Mouse (Mus musculus) mesoderm, embryonic 11.5 days (tissue): Measurements from ENCODE around the gene Ciita.

ENCODE experiments used
- DNase-seq: peaks from one replicate; pipeline ENCODE4 v3.0.0-alpha.2; 2012; ENCODE audit warnings: low read depth, low spot score

Ciita gene

DNA sequence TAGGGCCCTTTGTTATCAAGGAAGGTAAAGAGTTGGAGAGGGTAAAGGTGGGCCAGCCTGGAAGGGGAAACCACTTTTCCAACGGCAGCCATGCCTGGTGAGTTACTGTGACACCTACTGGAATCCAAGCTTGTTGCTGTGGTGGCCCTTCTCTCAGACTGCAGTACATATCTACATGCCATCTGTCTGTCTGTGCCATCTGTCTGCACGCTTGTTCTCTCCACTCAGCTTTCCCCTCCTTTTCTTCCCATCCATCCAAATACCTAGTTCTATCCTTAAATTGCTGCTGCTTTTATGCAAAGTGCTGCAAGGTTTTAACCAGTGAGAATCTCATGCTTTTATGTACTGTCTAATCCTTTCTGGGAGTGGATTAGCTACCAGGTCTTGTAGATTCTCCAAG, 69.7 kb downstream of the Ciita start:
- no peak for DNase-seq

DNA sequence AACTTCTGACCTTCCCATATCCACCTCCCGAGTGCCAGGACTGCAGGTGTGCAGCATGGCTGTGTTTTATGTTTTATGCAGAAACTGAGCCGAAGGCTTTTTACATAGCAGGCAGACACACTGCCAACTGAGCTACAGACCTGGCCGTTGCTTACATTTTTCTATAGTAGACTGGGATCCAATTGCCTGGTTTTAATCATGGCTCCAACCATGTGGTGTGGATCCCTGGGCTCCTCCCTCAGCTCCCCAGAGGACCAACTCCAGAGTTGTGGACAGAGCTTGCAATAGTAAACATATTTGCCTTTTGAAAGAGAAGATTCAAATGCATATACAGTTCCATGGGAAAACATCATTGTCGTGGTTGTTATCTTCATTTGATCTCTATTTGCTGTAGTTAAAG, 71.7 kb downstream of the Ciita start:
- DNase-seq, result no peak

DNA sequence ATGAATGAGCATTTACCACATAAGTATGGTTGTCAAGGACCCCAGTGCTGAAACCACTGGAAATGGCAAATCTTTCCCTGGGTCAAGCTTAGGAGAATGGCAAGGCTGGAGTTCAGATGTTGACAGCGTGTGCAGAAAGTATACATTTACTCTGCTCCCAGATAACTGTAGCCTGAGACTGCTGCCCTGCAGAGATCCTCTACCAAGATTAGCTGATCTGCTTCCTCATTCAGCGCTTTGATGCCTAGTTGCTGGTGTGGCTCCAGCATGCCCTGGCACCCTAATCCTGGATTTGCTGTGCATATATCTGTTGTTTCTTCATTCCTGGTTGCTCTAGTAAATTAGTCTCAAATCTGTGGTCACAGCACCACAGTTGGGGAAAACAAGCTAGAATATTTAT, 74.0 kb downstream of the Ciita start:
- DNase-seq, result no peak

DNA sequence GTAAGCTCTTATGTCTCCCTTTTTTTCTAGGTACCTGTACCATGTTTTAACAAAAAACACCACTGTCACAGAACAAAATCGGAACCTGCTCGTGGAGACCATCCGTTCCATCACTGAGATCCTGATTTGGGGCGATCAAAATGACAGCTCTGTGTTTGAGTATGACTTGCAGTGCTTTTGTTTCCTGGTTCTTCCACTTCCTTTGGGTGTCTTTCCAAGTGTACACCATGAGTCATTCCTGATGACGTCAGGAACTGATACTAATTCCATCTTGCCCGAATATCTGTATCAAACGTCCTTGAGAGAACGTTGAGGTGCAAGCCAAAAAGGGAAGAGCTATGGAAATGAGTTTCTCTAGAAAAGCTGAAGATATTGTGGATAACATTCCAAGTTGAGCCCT, 80.1 kb downstream of the Ciita start:
- no peak for DNase-seq

DNA sequence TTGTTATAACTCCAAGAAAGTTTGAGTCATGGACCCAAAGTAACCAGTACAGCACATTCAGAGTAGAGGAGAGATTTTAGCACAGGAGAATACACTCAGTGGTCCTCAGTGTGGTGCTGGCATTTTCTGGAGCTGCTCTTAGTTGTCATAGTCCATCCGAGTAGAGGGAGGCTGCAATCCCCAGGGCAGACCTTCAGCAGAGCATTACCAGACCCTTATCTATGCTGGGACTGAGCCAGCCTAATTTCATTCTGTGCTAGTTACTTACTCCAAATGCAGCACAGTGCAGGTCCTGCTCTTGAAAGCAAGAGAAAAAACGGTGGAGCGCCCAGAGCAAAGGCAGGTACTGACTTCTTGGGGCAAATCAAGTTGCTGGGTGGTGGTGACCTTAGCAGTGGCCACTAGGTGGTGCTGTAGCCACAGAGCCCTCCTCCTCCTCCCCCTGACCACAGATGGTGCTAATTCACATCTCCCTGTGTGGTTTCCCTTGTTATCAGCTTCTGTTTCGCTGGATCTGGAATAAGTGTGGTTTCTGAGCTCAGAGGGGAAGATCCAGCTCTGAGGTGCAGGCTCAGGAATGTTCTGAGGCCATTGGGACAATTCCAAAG, 85.5 kb downstream of the Ciita start:
- peak; percentile 81 for DNase-seq

DNA sequence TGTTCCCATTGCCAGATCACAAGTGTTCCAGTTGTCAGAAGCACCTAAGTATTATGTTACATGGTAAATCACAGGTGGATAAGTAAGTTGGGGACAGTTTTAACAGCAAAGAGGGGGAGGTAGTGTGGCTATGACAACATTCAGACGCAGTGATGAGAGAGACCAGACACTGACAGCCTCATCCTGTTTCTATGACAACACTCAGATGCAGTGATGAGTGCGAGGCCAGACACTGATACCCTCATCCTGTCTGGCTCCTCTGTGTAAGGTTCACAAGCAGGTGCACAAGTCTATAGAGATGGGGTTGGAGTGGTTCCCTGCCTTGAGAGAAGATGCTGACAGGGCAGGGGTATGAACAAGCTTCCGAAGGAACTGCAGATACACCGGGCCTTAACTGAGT, 87.3 kb downstream of the Ciita start:
- DNase-seq, result no peak

DNA sequence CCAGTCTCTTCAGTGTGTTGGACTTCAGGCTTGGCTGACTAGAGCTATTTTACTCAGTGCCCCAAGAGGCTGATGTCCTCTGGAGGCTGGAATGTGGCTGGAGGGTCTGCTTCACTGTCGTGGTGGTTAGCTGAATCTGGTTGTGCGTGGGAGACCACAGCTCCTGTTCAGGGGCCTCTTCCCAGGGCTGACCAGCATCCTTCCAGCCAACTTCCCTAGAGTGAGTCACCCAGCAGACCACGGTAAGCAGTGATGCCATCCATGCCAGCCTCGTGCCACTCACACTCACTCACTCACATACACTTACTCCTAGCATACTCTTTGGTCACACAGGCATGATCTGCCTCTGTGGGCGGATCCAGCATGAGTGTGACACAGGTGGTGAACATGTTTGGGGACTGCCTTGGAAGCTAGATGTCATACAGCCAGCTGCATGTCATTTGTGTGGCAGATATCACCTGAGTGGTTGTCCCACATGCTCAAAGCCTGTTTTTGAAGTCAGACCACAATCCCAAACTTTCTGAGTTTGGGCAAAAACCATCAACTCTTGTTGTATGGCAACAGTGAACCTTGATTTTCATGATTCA, 90.0 kb downstream of the Ciita start:
- DNase-seq, result no peak

DNA sequence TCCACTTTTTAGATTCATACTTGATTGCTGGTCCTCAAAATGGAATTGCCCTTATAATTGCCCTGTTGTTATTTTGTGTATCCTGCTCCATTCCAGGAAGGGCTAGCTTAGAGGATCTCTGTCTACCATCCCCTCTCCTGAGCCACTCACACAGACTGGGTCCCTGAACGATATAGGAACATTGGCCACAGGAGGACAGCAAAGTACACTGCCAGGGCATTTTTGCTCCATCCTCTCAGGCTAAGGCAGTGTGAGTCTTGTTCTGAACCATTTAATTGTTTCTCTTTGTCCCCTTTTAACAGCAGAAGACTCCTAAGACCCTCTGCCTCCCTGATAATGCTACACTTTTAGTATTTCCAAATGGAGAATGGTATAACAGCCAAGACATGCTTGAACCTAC, 90.8 kb downstream of the Ciita start:
- DNase-seq, result no peak

DNA sequence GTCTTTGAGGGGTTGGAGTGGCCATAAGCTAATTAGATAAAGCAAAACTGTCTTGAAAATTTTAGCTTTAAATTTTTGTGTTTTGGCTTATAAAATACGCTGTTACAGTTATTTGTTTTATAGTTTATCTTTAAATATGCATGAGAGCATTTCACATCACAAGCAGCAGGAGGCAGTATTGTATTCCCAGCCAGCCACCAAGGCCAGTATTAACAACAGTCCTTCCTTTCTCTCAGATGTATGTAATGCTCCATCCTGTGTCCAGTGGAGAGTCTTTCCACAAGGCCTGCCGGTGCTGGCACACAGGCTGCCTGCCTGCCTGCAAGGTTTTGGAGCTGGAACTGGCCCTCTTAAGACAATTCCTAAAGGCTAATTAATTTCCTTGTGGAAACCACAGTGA, 92.0 kb downstream of the Ciita start:
- peak; percentile 17 for DNase-seq

DNA sequence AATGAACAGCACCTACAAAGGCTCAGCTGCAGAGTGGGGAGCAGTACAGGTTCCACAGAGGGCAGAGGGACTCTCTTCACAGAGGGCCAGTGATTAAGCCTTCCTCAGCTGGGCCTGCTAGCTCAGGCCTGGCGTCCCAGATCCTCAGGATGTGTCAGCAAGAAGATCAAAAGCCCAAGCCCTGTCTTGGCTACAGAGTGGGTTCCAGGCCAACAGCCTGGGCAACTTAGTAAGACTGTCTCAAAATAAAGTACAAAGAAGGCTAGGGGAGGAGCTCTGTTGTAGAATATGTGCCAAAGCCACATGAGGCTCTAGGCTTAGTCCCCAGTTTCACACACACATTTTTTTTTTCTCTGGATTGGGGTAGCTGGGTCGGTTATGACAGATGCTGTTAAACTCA, 95.1 kb downstream of the Ciita start:
- DNase-seq, result no peak

DNA sequence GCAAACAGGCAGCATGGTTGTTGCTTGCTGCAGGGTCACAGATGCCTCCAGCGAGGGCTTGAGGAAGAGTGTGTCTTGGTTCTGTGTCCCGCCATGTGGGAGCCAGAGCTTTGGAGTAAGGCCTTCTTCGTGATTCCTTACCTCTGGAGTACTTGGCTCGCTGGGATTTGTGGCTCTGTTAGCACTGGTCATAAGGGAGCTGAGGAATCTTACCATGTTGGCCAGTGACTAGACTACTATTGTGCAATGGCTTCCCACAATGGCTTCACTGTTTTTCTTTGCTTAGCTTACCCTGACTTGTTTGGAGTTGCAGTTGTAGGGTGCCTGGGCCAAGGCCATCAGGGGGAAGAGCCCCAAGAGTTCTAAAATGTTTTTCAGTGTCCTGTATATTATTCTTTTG, 96.1 kb downstream of the Ciita start:
- no peak for DNase-seq

DNA sequence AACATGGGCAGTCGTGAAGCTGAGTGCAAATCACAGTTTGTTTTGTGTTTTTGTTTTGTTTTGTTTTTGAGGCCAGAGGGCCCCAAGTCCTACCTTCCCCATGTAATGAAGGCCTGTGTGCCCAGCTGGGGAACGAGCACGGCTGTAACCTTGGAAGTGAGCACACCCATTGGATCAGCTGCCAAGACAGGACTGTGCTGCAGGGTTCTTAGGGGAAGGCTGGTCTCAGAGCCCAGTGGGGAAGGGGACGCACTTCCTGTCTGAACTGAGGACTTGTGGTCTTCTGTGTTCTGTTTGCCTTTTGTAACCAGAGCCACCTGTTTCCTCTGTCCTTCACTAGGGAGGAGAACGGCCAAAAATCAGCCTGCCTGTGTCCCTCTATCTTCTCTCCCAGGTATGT, 97.7 kb downstream of the Ciita start:
- no peak for DNase-seq
